Mouse (Mus musculus) neutrophil, adult 65 days (primary cell): ENCODE data around the gene Olfr514. TPM values are rescaled to one million over a fixed set of nuclear protein-coding genes. Genes with fewer than 3 reads are reported as not detected.

Experiments used
- total RNA-seq: library from RNA; stranded (reverse); gene quantifications from 2 replicates; pipeline ENCODE4 v1.2.4, GENCODE M21; 2023

The Olfr514 gene
- not detected in 2 replicates for total RNA-seq

DNA sequence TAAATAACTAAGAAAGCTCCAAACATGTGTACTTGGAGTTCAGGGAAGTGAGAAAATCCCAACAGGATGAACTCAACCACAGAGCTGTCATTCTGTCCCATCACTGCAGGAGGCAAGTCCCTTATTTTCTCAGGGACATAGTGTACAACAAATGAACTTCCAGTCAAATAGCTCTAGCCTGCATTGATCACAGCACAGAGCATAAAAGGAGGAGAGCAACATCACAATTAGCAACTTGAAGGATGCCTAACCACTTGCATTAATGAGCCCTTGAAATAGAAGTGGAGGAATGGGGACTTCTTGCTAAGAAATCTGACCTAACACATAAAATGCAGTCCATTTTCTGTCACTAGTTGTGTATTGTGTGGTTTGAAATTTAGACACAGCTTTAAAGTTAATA, at the start of gene Olfr514:
Olfr514 (minus strand) TSS at position 101 of the 400 bp plus-strand sequence.

DNA sequence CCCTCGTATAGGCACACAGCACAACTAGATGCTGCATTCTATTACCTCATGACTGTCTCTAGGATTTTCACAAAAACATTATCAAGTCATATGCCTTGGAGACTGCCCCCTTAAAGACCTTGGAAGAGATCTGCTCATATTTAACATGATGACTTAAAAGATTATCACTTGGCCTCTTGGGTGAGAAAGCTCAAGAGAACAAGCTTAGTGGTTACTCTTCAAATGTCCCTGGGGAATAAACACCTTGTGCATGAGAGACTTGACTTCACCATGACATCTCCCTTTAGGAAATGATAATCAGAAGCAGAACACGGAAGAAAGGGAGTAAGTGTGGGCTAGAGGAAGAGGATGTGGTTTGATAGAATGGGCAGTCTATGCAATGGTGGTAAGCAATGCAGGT, 46.5 kb upstream of the Olfr514 start, which contains the start of gene Olfr517:
Olfr517 (minus strand) TSS at position 101 of the 400 bp plus-strand sequence.

DNA sequence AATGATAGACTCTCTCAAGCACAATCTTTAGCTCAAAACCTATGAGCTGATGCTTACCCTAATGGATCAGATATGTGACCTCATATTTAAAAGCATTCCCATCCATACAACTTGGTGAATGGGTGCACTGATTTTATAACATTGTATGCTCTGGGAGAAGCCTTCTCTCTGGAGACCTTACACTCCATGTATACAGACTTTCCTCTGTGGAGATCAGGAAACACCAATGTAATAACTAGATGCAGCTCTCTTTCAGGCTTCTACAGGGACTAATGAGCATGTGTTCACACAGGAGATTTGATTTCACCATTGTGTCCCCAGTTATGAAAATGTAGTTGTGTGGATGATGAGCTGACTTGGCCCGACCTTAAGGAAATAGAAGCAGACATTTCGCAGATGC, 24.6 kb upstream of the Olfr514 start, which contains the start of gene Olfr516:
Olfr516 (minus strand) TSS at position 101 of the 400 bp plus-strand sequence.

Other genes starting within 250 kb of the Olfr514 start
- gene Olfr506, start 215.2 kb downstream of the Olfr514 start, total RNA-seq, result not detected in 2 replicates
- gene Olfr507, start 204.2 kb downstream of the Olfr514 start, total RNA-seq, result not detected in 2 replicates
- not detected in 2 replicates for gene Olfr508, start 196.0 kb downstream of the Olfr514 start, total RNA-seq
- gene Olfr509, start 174.1 kb downstream of the Olfr514 start, total RNA-seq, result not detected in 2 replicates
- not detected in 2 replicates for gene Olfr510, start 159.6 kb downstream of the Olfr514 start, total RNA-seq
- gene Olfr512, start 112.7 kb downstream of the Olfr514 start, total RNA-seq, result not detected in 2 replicates
- gene Olfr513, start 75.0 kb downstream of the Olfr514 start, total RNA-seq, result not detected in 2 replicates
- gene Olfr516, start 24.5 kb upstream of the Olfr514 start, total RNA-seq, result not detected in 2 replicates
- not detected in 2 replicates for gene Olfr517, start 46.4 kb upstream of the Olfr514 start, total RNA-seq
- not detected in 2 replicates for gene Olfr518, start 59.0 kb upstream of the Olfr514 start, total RNA-seq
- not detected in 2 replicates for gene Olfr519, start 68.4 kb upstream of the Olfr514 start, total RNA-seq
- 0.09 and 0.11 TPM in 2 replicates for gene Nlrp10, start 104.2 kb upstream of the Olfr514 start, total RNA-seq
- 102 and 104 TPM in 2 replicates for gene Eif3f, start 108.4 kb upstream of the Olfr514 start, total RNA-seq
- 0.35 TPM in 1 of 2 replicates, not detected in the other for gene Tub, start 124.3 kb upstream of the Olfr514 start, total RNA-seq